Mouse (Mus musculus): ENCODE results near the gene Tada1.

- TF ChIP-seq CTCF (IDR thresholded peaks at IDR 0.05; ENCODE audit: low read depth, low read length) (no peak), POLR2A (IDR thresholded peaks at IDR 0.05; ENCODE audit: extremely low read depth, insufficient read depth, low read length) (no peak)
Measured at GRCm38 (mm10) chr1:166394770-166395169, 15.9 kb downstream of the Tada1 start.
